Mouse (Mus musculus): ENCODE data around the gene Mn1.

Gene Mn1

DNA sequence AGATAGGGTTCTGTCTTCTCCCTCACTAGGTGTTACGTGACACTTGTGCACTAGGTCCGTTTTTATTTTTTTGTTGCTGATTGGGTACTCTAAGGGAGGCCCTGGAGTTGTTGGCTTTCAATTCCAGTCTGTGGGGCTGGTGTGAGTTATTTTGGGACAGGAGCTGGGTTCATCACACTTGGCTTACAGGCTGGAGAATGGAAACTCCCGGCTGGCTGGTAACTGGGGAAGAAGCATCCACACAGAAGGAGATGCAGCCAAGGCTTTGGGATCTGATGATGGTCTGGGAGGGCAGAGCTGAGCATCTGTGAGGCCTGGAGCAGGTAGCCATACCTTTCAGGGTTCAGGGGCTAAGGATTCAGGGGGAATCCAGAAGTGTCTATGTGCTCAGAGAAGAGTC, 6.5 kb upstream of the Mn1 start:
- no peak for DNase-seq

DNA sequence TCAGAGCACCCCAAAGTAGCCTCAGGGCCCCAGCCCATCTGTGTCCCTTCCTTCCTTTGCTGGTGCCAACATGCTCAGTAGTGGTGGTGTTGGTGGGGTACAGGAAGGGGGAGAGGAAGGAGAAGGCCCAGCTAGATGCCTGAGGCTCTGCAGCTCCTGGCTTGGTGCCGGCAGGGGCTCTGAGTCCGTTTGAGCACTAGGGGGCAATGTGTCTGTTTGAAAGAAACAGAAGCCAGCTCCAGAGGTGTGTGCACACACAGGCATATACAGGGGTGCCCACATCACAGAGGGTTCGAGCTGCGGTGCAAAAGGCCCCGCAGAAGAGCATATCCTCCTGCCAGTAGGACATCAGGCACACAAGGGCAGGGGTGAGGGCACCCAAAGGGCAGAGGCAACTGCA, 3.0 kb upstream of the Mn1 start:
- DNase-seq: peak; percentile 87

DNA sequence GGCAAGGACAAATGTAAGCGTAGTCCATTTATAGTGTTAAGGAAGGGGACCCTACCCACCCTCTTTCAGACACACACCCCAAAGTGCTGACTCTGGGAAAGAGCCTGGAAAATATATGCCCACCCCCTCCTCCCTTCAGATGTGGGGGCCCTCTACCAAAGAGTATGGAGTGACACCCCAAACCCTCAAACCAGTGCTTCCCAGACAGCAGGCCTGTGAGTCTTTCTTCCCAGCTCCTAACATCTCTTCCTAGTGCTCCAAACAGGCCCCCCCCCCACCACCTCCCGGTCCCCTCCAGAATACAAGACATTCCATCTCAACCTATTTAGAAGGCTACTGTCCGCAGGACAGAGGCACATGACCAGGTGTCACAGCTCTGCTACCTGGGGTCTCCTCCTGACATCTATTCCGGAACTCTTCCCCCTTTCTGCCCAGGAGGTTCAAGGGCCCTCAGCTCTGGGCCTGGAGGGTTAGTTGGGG, 2.4 kb upstream of the Mn1 start:
- no peak for DNase-seq

DNA sequence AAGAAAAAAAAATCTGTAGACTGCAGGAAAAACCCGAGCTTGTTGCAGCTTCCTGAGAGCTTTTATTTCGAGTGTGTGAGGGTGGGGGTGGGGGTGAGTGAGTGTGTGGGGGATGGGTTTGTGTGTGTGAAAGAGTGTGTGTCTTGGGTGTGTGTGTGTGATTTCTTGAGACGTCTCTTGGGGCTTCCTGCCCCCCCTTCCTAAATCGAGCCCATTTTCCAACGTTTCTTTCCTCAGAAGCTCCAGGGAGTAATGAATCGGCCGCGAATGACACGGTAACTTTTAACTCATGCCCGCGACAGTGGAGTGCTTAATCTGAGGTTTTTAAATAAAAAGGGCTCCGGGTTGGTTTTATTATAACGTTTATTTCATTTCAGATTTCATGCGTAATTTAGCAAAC, 1.6 kb upstream of the Mn1 start:
- no peak for DNase-seq

DNA sequence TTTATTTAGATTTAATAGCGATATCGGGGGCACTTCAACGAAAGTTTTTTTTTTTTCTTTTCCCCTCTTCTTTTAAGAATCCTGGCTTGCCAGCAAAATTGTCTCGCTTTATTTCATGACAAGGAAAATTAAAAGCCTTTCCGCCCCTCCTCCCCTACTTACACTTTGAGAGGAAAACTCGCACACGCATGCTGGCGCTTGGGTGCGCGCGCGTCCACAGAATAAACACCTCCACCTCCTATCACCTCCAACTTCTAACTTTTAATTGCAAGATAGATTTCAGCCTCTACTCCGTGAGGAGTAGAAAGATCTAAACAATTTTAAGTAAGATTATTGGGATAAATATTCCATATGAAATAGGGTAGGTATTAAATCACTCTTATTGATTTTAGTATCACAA, 1.1 kb upstream of the Mn1 start:
- DNase-seq: no peak

DNA sequence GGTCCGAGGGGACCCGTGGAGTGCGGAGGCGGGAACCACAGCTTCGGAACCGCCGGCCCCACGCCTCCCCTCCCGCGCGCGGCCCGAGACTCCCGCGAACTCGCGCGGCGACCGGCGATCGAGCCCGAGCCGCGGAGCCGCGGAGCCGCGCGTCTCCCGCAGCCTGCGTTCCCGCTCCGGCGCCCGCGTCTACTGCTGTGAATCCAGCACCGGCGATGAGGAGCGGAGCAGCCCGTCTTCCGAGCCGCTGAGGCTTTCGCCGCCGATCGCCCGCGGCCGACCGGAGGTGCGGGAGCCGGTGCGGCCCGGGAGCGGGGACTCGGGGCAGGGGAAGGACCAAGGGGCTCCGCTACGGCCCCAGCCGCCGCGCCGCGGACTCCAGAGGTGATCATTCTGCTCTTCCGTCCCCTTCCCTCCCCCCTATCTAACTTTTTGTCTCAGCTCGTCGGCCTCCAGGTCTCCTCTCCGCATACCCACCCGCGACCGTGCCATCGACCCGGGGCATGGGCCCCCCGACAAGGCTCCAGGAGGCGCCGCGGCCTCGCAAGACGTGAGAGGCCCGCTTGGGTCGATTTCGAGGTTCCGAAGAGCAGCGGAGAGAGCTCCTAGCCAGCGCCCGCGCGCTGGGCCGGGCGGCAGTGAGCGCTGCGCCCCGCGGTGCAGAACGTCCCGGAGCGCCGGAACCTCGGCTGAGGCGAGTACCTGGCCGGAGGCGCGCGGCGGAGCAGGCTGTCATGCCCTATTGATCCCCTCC, 393 bp downstream of the Mn1 start:
- DNase-seq: peak; percentile 63

DNA sequence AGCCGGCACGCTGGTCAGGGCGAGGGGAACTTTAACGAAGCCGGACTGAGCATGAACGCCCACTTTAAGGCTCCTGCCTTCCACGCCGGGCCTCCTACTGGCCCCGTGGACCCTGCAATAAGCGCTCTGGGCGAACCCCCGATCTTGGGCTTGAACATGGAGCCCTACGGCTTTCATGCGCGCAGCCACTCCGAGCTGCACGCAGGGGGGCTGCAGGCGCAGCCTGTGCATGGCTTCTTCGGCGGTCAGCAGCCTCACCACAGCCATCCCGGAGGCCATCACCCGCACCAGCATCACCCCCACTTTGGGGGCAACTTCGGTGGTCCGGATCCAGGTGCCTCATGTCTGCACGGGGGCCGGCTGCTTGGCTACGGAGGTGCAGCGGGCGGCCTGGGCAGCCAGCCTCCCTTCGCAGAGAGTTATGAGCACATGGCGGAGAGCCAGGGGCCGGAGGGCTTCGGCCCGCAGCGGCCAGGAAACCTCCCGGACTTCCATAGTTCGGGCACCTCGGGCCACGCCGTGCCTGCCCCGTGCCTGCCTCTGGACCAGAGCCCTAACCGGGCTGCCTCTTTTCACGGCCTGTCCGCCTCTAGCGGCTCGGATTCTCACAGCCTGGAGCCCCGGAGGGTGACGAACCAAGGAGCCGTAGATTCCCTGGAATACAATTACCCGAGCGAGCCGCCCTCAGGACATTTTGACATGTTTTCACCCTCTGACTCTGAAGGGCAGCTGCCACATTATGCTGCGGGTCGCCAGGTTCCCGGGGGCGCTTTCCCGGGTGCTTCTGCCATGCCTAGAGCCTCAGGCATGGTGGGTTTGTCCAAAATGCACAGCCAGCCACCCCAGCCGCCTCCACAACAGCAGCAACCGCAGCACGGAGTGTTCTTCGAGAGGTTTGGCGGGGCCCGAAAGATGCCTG, 1.3 kb downstream of the Mn1 start:
- DNase-seq: peak; percentile 68

DNA sequence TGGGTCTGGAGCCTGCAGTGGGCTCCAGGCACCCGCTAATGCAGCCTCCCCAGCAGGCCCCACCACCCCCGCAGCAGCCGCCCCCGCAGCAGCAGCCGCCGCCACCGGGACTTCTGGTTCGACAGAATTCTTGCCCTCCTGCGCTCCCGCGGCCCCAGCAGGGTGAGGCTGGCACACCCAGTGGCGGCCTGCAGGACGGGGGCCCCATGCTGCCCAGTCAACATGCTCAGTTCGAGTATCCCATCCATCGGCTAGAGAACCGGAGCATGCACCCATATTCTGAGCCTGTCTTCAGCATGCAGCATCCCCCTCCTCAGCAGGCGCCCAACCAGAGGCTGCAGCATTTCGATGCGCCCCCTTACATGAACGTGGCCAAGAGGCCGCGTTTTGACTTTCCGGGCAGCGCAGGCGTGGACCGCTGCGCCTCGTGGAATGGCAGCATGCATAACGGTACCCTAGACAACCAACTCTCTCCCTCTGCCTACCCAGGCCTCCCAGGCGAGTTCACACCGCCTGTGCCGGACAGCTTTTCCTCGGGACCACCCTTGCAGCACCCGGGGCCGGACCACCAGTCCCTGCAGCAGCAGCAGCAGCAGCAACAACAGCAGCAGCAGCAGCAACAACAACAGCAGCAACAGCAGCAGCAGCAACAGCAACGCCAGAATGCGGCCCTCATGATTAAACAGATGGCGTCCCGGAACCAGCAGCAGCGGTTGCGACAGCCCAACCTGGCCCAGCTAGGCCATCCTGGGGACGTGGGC, 2.1 kb downstream of the Mn1 start:
- DNase-seq: peak; percentile 33

DNA sequence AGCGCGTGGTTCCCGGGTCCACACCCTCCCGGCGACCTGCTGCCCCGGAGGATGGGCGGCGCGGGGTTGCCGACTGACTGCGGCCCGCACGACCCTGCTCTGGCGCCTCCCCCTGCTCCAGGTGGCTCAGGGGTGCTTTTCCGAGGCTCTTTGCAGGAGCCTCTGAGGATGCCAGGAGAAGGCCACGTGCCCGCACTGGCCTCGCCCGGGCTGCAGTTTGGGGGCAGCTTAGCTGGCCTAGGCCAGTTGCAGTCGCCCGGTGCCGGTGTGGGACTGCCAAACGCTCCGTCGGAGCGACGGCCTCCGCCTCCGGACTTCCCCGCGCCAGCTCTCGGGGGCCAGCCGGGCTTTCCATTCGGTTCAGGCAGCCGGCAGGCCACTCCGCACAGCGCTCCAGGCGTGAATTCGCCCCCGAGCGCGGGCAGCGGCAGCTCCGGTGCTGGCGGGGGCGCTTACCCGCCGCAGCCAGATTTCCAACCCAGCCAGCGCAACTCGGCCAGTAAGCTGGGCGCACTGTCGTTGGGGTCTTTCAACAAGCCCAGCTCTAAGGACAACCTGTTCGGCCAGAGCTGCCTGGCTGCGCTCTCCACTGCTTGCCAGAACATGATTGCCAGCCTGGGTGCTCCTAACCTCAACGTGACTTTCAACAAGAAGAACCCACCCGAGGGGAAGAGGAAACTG, 3.0 kb downstream of the Mn1 start:
- DNase-seq: peak; percentile 39

DNA sequence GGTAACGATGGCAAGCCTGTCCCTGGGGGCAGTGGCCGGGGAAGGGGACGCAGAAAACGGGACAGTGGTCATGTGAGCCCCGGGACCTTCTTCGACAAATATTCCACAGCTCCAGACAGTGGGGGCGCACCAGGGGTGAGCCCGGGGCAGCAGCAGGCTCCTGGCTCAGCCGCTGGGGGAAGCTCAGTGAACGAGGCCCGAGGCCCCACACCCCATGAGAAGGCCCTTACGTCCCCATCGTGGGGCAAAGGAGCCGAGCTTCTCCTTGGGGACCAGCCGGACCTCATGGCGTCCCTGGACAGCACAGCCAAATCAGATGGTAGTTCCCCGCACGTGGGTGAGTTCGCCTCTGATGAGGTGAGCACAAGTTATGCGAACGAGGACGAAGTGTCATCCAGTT, 3.7 kb downstream of the Mn1 start:
- DNase-seq: no peak

DNA sequence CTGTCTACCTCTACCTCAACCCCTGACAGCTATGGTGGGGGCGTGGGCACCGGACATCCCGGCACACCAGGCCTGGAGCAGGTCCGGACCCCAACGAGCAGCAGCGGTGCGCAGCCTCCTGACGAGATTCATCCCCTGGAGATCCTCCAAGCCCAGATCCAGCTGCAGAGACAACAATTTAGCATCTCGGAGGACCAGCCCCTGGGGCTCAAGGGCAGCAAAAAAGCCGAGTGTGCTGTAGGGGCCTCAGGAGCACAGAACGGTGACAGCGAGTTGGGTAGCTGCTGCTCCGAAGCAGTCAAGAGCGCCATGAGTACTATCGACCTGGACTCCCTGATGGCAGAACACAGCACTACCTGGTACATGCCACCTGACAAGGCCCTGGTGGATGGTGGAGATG, 4.3 kb downstream of the Mn1 start:
- DNase-seq: no peak

DNA sequence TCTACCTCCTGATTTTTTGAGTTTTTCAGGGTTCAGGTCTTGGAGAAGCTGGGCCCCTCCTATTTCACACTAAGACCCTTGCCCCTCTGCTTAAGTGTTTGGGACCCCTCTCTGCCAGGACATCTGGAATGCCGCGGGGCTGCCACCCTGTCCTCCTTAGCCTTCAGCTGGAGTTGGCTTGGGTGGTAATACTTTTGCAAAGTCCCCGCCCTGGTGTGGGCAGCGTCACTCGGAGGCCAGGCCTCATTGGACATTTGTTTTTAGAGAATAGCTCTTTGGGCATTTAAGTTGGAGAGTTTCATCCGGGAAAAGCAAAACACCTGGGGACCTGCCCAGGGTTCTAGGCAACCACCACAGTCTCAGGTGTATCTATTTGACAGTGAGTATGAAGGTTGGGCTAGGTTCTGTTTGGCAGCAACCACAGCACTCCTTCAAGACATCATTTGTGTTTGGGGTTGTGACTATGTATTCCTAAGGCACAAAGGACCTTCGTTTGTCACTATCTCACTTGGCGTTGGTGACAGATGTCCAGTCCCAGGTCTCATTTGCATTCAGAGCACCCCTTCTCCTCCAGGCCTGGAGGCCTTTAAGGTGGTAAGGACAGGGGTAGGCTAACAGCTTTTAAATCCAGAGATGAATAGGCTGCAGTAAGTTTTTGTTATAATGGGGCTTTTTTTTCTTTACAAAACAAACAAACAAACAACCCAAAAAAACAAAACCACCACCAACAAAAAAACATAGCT, 5.1 kb downstream of the Mn1 start:
- no peak for DNase-seq

DNA sequence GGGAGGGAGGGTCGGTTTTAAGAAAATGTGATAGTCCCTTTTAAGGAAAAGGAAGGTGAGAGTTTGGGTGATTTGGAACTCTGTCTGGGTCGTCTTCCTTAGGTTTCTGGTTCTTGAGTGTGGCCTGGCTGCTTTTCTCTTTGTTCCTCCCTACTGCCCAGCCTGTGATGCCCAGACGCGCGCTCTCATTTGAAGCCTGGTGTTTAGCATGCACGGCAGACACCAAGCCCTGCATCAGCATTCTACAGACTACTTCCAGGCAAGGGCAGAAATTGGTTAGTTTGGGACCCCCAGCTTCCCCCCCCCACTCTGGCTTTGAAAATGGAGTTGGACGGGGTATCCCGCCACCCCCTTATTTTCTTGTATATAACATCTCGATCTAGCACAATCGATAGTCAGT, 5.8 kb downstream of the Mn1 start:
- DNase-seq: no peak

DNA sequence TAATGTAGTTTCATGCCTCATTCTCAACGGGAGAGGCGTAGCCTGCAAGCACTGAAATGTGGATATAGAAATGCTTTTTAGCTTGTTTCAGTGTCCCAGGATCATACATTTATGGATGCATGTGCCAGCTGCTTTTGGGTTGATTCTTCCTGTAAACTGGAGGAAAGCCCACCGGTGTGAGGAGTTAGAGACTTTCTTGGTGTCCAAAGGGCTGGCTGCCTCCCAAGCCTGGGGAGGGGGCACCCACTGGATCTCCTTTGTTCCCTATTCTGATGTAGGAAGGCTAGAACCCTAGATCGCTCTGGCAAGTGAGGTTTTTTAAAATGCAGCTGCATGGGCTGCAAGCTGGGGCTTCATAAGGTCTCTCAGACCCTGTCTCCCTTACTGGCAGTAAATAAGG, 6.5 kb downstream of the Mn1 start:
- DNase-seq: no peak

DNA sequence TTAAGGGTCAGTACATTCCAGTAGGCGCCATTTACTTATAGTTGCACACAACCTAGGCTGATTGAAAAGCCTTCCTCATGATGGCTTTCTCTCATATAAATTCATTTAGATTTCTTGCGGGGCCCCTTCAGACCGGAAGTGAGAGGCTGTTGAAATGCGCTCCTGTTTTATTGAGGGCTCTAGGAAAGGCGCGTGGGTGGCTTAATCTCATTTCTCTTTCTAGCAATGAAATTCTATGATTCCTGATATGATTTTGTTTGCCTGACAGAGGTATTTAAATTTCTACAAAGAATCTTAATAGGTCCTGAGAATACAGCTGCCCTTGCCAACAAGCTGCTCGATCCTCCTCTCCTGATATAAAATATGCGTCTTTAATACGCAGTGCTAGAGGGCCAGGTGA, 8.7 kb downstream of the Mn1 start:
- no peak for DNase-seq

DNA sequence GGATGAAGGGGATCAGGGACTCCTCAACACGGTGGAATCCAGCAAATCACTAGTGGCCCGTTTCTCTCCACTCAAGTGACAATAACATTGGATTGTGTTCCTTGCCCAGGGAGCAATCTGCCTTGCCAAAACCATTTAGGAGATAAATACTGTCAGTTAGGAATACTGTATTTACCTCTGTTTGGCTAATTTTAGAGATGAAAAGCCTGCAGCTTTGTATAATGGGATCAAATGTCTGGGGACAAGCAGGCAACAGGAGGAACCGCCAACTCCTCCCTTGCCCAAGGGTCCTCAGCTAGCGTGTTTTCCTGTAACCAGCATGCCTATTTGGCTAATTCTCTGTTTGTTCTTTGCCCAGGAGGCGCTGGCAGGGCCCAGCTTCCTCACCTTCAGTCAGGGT, 9.1 kb downstream of the Mn1 start:
- DNase-seq: no peak

DNA sequence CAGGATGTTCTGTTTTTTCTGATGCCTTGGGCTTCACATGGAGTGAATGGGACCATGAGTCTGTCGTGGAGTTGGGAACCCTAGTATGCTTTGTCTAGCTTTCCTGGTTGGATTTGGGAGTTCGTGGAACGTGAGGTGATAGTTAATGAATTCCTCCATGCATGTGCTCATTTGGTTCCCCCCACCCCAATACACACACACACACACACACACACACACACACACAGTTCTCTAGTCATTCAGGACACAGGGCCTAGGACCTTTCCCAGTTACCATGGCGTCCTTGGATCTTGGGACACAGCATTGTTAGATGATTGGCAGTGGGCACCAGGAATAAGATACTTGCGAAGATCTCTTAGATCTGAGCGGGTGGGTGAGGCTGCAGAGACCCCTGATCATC, 11.7 kb downstream of the Mn1 start:
- no peak for DNase-seq

DNA sequence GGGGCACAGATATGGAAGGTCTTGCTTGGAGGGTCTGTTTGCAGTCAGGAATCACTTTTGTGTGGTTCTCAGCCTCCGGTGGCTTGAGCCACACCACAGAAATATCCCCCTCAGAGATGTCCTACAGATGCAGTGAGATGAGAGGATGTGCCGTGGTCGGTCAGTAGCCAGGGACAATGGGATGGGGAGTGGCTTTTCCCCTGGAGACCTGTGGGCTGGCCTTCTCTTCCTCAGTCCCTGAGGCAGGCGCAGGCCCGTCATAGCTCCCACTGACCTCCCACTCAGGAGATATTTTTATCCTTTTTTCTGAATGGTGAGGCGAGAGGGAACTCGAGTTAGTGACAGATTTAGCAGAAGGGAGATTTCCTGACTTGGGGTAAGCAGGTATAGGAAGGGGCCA, 12.6 kb downstream of the Mn1 start:
- peak; percentile 53 for DNase-seq

DNA sequence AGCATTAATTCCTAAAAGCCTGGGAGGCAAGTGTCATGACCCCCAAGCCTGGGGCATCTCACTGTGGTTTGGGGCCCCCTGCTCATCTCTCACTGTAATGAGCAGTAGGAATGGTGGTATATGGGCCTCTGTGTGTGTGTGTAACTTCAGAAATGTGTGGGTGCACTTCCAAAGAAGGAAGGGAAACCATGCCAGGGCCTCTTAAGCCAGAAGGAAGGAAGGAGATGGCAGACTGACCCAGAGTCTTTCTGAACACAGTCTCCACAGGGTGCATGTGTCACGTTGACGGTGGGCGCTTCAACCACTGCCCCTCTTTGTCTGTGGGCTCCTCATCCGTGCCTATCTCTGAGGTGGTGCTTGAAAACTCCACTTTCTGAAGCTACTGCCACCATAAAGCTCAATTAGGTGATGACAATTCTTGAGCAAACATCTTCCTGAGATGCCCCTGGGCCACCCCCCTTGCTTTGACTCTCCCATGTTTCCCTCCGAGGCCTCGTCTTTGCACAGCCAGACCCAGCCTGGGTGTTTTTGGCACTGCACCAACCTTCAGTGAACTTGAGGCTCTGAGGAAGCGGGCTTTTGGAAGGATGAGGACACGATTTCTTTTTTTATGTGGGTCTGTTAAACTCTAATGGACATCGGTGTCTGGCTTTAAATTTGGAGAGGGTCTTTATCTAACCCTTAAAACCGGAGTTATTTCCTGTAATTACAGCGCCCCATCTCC, 14.0 kb downstream of the Mn1 start:
- peak; percentile 79 for DNase-seq

DNA sequence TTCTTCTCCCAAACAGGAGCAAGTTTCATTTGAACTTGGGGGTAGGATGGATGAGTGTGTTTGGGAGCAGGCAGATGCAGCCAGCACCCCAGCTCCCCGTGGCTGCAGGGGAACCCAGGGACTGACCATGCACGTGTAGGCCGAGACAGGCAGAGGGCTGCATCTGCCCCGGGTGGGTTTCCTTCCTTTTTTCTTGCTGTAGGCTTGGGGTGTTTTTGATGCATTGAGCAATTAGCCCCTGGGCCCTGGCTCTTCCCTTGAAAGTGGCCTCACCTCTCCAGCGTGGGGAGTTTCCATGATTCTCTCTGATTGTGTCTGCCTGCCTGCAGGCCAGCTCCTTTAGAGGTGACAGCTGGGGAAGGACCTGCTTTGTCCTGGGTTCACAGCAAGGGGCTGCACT, 15.7 kb downstream of the Mn1 start:
- DNase-seq: no peak

DNA sequence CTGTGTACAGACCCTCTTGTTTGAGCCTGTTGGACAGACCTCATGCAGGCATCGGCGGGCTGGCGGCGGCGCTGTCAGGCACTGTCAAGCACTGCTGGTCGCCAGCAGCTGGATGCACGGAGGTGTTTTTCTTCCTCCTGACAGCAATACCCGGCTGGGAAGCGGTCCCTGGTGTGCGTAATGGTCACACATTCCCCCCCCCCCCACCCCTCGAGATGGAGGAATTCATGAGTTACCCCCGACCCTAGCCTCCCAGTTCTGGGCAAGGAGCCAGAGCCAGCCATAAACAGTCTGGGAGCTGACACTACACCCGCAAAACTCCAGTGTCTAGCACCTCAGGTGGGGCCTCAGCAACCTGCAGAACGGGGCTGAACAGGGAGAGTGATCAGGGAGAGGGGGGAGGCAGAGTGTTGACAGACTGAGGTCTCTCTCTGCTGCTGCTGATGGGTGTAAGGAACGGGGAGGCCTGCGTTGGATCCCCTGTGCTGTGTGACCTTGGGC, 17.2 kb downstream of the Mn1 start:
- DNase-seq: peak; percentile 65

Measured in kidney, postnatal 10 days (tissue).